Comparison of ENCODE assay signal across 8 mouse cellular contexts in genomic region chr15:82145851-82146769, GRCm38 (mm10). TPM values are rescaled to one million over a fixed set of nuclear protein-coding genes. Genes with fewer than 3 reads are reported as not detected.
DNase-seq lines count a peak whose midpoint lies in the region; ATAC-seq and TF ChIP-seq lines count a peak whose summit lies in the region.

No protein-coding gene starts in this region.

- DNase-seq in lung, adult 2 months: no peak
- DNase-seq in lung, adult 18-20 months: no peak
- DNase-seq in right cerebral cortex, postnatal 14 days: no peak
- DNase-seq in cerebellum, postnatal 4 days (ENCODE audit: low spot score in 2 of 2): no peak
- no peak for DNase-seq in frontal cortex, adult 2 months (ENCODE audit: extremely low spot score in 1 of 2, low spot score in 1 of 2)

- WGBS in lung, adult 2 months: 21% methylated on average over 11 of the region's 11 CpGs
- 10% methylated on average over 11 of the region's 11 CpGs for WGBS in hindbrain, embryonic 15.5 days
- WGBS in midbrain, embryonic 16.5 days: 12% methylated on average over 11 of the region's 11 CpGs

- no peak for TF ChIP-seq POLR2A in lung, adult 2 months (IDR thresholded peaks at IDR 0.05; ENCODE audit: borderline replicate concordance, extremely low read depth, low read depth, low read length)

- H3K4me2 ChIP-seq in hindbrain, embryonic 15.5 days: peak overlapping the region; percentile 48
- peak overlapping the region; percentile 53 for H3K4me2 ChIP-seq in midbrain, embryonic 16.5 days (ENCODE audit: low read length)

- no peak for ATAC-seq in hindbrain, embryonic 15.5 days (ENCODE audit: low FRiP score, low read depth)
- ATAC-seq in midbrain, embryonic 16.5 days: peak; percentile 28

- no peak for TF ChIP-seq CTCF in lung, adult 2 months (IDR thresholded peaks at IDR 0.05; ENCODE audit: insufficient read depth, low read length)

- no peaks in the 10 kb centered on the region for H3K27me3 ChIP-seq in hindbrain, embryonic 15.5 days
- H3K27me3 ChIP-seq in midbrain, embryonic 16.5 days (ENCODE audit: control insufficient read depth, insufficient read depth, low read depth, low read length): no peaks in the 10 kb centered on the region

- H3K36me3 ChIP-seq in hindbrain, embryonic 15.5 days: no peaks in the 10 kb centered on the region; the same call in 1 of the 2 replicates
- H3K36me3 ChIP-seq in midbrain, embryonic 16.5 days (ENCODE audit: control insufficient read depth, insufficient read depth, low read length): no peaks in the 10 kb centered on the region

- no peaks in the 10 kb centered on the region for H3K9me3 ChIP-seq in hindbrain, embryonic 15.5 days
- H3K9me3 ChIP-seq in midbrain, embryonic 16.5 days (replicated peaks; ENCODE audit: control insufficient read depth, low read length, poor library complexity, severe bottlenecking): no peaks in the 10 kb centered on the region

- H3K9ac ChIP-seq in hindbrain, embryonic 15.5 days: no peak overlapping the region
- peak overlapping the region; percentile 23 for H3K9ac ChIP-seq in midbrain, embryonic 16.5 days (ENCODE audit: low read depth, low read length)

- peaks cover 10% of the 10 kb centered on the region for H3K4me1 ChIP-seq in lung, adult 2 months (ENCODE audit: control insufficient read depth, insufficient read depth, low read length)
- H3K4me1 ChIP-seq in brown adipose tissue, adult 24 weeks (ENCODE audit: control insufficient read depth, insufficient read depth, insufficient read length, low read length): no peaks in the 10 kb centered on the region
- H3K4me1 ChIP-seq in hindbrain, embryonic 15.5 days (replicated peaks): peaks cover 45% of the 10 kb centered on the region
- H3K4me1 ChIP-seq in midbrain, embryonic 16.5 days (ENCODE audit: control insufficient read depth, insufficient read depth, low read length): peaks cover 26% of the 10 kb centered on the region

- peak overlapping the region; percentile 71 for H3K27ac ChIP-seq in brown adipose tissue, adult 24 weeks (replicated peaks; ENCODE audit: low read depth, low read length)
- peak overlapping the region; percentile 98 for H3K27ac ChIP-seq in hindbrain, embryonic 15.5 days (replicated peaks)
- peak overlapping the region; percentile 98 for H3K27ac ChIP-seq in midbrain, embryonic 16.5 days (ENCODE audit: low read length)

- H3K4me3 ChIP-seq in lung, adult 2 months (replicated peaks; ENCODE audit: extremely low read depth, low read depth, low read length): peak overlapping the region; percentile 68
- peak overlapping the region; percentile 50 for H3K4me3 ChIP-seq in brown adipose tissue, adult 24 weeks (ENCODE audit: insufficient read depth, low read depth, low read length)
- H3K4me3 ChIP-seq in hindbrain, embryonic 15.5 days: peak overlapping the region; percentile 88
- H3K4me3 ChIP-seq in midbrain, embryonic 16.5 days (ENCODE audit: low read depth, low read length): peak overlapping the region; percentile 86

RNA-seq across cellular contexts. Expression of gene Srebf2, which starts 0.9 kb away (rescaled TPM):
- polyA plus RNA-seq in lung, adult 2 months (2012; rRNA removed): 261 and 292 TPM in 2 replicates
- polyA plus RNA-seq in brown adipose tissue, adult 24 weeks (2012; ENCODE audit: insufficient read depth, insufficient read length, missing spikeins): 24.3 and 25.3 TPM in 2 replicates
- 204 and 209 TPM in 2 replicates for polyA plus RNA-seq in hindbrain, embryonic 15.5 days (2015; fragmentation: Nextera tagmentation; extraction: Ambion mirVana)
- polyA plus RNA-seq in midbrain, embryonic 16.5 days (2015; fragmentation: Nextera tagmentation; extraction: Ambion mirVana): 194 and 218 TPM in 2 replicates
- 142 and 155 TPM in 2 replicates for polyA plus RNA-seq in frontal cortex, adult 2 months (2012; rRNA removed)

RNA-seq across cellular contexts. Expression of gene Ccdc134, which starts 18.4 kb away (rescaled TPM):
- 7.9 and 10.9 TPM in 2 replicates for polyA plus RNA-seq in lung, adult 2 months (2012; rRNA removed)
- polyA plus RNA-seq in brown adipose tissue, adult 24 weeks (2012; ENCODE audit: insufficient read depth, insufficient read length, missing spikeins): 3.6 and 4.3 TPM in 2 replicates
- polyA plus RNA-seq in hindbrain, embryonic 15.5 days (2015; fragmentation: Nextera tagmentation; extraction: Ambion mirVana): 11.6 and 12.0 TPM in 2 replicates
- polyA plus RNA-seq in midbrain, embryonic 16.5 days (2015; fragmentation: Nextera tagmentation; extraction: Ambion mirVana): 10.5 and 11.3 TPM in 2 replicates
- polyA plus RNA-seq in frontal cortex, adult 2 months (2012; rRNA removed): 23.1 TPM in 2 replicates
